Mouse (Mus musculus) hindbrain, embryonic 15.5 days (tissue): ENCODE data around the gene Ctse. TPM values are rescaled to one million over a fixed set of nuclear protein-coding genes. Genes with fewer than 3 reads are reported as not detected.

Experiments
- ATAC-seq: fragments of 200-750 bp; cut with Nextera tagmentation; 2 replicates; pipeline ENCODE4 v1.8.0; 2017; ENCODE audit warnings: low read depth, moderate number of reproducible peaks, moderate TSS enrichment; ENCODE audit not compliant: low FRiP score
- H3K27ac ChIP-seq: fragments of 300-500 bp; sonication (generic); replicated peaks from 2 replicates; pipeline ENCODE4 v1.5.1; 2015; ENCODE audit warnings: mild to moderate bottlenecking, inconsistent platforms
- H3K27me3 ChIP-seq: fragments of 300-500 bp; sonication (generic); 2 replicates; pipeline ENCODE4 v1.6.1; 2015; ENCODE audit warnings: control low read depth, inconsistent platforms
- H3K36me3 ChIP-seq: fragments of 300-500 bp; sonication (generic); 2 replicates; pipeline ENCODE4 v1.6.1; 2015; ENCODE audit warnings: control low read depth, inconsistent platforms
- H3K4me1 ChIP-seq: fragments of 300-500 bp; sonication (generic); replicated peaks from 2 replicates; pipeline ENCODE4 v1.6.1; 2015; ENCODE audit warnings: control low read depth, inconsistent platforms
- H3K4me2 ChIP-seq: fragments of 300-500 bp; sonication (generic); 2 replicates; pipeline ENCODE4 v1.6.1; 2015; ENCODE audit warnings: moderate library complexity, mild to moderate bottlenecking, inconsistent platforms
- H3K4me3 ChIP-seq: fragments of 300-500 bp; sonication (generic); 2 replicates; pipeline ENCODE4 v1.5.1; 2015; ENCODE audit warnings: mild to moderate bottlenecking, inconsistent platforms
- H3K9ac ChIP-seq: fragments of 300-500 bp; sonication (generic); 2 replicates; pipeline ENCODE4 v1.6.1; 2015; ENCODE audit warnings: inconsistent platforms
- H3K9me3 ChIP-seq: fragments of 300-500 bp; sonication (generic); 2 replicates; pipeline ENCODE4 v1.6.1; 2016; ENCODE audit warnings: control low read depth, inconsistent platforms
- WGBS: fragments of 180-500 bp; shearing (Covaris S2); methylation state at CpG from one replicate; pipeline ENCODE4 v1.1.7; 2015; 5-methylcytosine and 5-hydroxymethylcytosine counted together
- polyA plus RNA-seq: library from polyadenylated mRNA; unstranded; fragments of >200 nt; fragmentation: Nextera tagmentation; extraction: Ambion mirVana; gene quantifications from 2 replicates; pipeline ENCODE4 v1.2.1, GENCODE M21; 2015

Gene Ctse
- not detected in 2 replicates for polyA plus RNA-seq

DNA sequence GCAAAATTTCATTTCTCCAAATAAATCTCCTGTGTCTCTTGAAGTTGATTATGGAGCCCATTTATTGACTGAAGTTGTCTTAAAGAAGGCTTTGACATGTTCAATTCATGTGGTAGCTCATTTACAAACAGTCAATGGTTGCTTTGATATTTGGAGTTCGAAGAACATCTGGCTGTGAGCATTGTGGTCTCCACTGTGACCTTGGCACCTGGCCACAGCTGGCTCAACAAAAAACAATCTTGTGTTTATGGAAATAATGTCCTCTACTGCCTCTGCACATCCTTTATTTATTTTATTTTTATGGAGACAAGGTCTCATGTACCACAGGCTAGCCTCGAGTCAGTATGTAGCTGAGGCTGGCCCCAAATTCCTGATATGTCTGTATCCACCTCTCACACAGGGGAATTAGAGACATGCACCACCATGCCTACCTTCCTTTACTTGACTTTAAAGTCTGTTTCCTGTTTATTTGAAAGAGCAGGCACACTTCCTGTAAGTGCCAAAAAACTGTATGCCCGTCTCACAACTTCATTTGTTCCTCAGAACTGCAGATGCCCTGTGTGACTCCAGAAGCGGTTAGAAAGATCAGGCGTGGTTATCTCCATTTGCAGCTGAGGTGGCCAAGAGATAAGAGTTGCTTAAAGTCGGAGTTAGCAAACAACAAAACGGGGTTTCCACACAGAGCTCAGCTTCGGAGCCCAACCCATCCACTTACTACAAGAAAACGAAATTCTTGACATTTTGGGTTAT, at the start of gene Ctse:
Ctse (plus strand) TSS at position 516 of the 750 bp plus-strand sequence.
- Histone ChIP-seq H3K9ac (no peak within 1 kb of the TSS), H3K27ac (no peak within 1 kb of the TSS), H3K27me3 (no peaks in the 10 kb centered on the region), H3K9me3 (no peaks in the 10 kb centered on the region), H3K4me3 (no peak within 1 kb of the TSS), H3K36me3 (no peaks in the 10 kb centered on the region), H3K4me2 (no peak within 1 kb of the TSS), H3K4me1 (no peaks in the 10 kb centered on the region)
- no peak for ATAC-seq
- 81% methylated on average over 9 of the region's 9 CpGs for WGBS

DNA sequence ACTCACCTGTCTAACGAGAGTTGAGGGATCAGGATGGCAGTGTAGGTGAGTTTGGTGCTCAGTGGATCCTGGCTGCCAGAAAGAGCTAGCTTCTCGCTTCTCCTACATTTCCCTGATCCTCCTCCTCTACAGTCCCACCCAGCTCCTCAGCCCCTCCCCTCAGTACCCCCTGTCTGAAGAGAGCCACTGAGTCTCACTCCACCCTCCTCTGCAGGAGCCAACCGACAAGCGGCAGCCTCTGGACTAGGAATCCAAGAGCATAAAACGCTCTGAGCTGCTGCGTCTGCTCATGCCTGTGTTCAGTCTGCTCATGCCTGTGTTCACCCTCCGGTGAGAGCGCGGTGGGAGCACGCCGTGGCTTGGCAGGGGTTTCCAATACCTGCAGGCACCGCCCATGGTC, 39.2 kb upstream of the Ctse start, which contains the start of gene Avpr1b:
Avpr1b (plus strand) TSS at position 335 of the 400 bp plus-strand sequence.
- no peak within 1 kb of the TSS for H3K4me3 ChIP-seq
- no peaks in the 10 kb centered on the region for H3K27me3 ChIP-seq
- ATAC-seq = no peak
- H3K4me1 ChIP-seq = no peaks in the 10 kb centered on the region
- no peak within 1 kb of the TSS for H3K9ac ChIP-seq
- no peak within 1 kb of the TSS for H3K27ac ChIP-seq
- no peaks in the 10 kb centered on the region for H3K36me3 ChIP-seq
- no peak within 1 kb of the TSS for H3K4me2 ChIP-seq
- 49% methylated on average over 12 of the region's 12 CpGs for WGBS
- no peaks in the 10 kb centered on the region for H3K9me3 ChIP-seq

DNA sequence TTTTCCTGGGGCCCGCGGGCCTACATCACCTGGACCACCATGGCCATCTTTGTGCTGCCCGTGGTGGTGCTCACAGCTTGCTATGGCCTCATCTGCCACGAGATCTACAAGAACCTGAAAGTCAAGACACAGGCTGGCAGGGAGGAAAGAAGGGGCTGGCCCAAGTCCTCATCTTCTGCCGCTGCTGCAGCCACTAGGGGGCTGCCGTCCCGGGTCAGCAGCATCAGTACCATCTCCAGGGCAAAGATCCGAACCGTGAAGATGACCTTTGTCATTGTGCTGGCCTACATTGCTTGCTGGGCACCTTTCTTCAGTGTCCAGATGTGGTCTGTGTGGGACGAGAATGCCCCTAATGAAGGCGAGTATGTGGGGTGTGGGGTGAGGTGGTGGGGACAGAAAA, 37.8 kb upstream of the Ctse start:
- H3K36me3 ChIP-seq = no peaks in the 10 kb centered on the region
- H3K4me3 ChIP-seq = no peak overlapping the region
- H3K4me2 ChIP-seq = no peak overlapping the region
- H3K9me3 ChIP-seq = no peaks in the 10 kb centered on the region
- ATAC-seq = no peak
- no peaks in the 10 kb centered on the region for H3K4me1 ChIP-seq
- no peak overlapping the region for H3K27ac ChIP-seq
- no peak overlapping the region for H3K9ac ChIP-seq
- no peaks in the 10 kb centered on the region for H3K27me3 ChIP-seq
- 34% methylated on average over 11 of the region's 11 CpGs for WGBS

DNA sequence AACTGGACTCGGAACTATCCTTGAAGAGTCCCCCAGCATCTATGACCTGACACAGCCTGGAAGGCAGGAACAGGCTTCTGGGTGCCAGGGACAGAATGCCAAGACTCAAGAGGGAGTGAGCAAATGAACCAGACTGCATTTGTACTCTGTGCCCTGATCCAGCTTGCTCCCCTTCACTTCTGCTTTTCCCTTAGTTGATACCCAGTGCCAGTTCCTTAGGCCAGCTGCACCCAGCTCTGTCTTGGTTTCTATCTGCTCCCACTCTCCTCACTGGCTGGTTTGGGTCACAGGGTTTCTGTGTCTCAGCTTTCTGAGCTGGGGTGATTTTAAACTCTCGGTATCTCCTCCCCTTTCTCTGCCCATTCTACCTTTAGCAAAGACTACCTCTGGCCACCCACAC, 31.4 kb upstream of the Ctse start:
- 89% methylated on average over 2 of the region's 2 CpGs for WGBS
- no peak overlapping the region for H3K27ac ChIP-seq

DNA sequence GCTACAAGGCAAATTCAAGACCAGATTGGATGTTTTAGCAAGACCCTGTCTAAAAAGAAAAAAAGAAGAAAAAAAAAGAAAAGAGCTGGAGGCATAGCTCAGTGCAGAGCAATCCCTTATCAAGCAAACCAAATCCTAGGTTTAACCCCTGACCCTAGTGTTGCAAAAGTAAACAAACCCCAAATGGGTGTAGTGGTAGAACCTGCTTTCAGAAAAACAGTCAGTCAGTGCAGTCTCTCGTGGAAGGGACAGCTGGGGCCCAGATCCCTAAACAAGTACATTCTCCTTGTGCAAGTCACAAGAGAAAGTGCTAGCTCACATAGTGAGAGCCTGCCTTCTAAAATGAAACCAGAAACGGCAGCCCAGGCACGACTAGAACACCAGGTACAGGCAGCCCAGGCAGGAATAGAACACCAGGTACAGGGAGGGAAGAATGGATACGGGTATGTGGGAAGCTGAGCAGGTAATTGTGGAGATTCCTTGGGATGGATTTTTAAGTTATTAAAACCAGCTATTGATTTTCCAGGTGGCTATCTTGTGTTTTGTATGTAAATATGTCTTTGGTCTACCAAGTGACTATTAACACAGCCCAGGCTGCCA, 25.4 kb upstream of the Ctse start:
- WGBS = 70% methylated on average over 4 of the region's 4 CpGs
- H3K36me3 ChIP-seq = no peaks in the 10 kb centered on the region
- no peaks in the 10 kb centered on the region for H3K27me3 ChIP-seq
- no peak for ATAC-seq
- H3K9ac ChIP-seq = no peak overlapping the region
- H3K4me1 ChIP-seq = no peaks in the 10 kb centered on the region
- no peak overlapping the region for H3K4me3 ChIP-seq
- H3K4me2 ChIP-seq = no peak overlapping the region
- no peak overlapping the region for H3K27ac ChIP-seq
- H3K9me3 ChIP-seq = no peaks in the 10 kb centered on the region

More for the DNA sequence above, 31.4 kb upstream of the Ctse start:
- Histone ChIP-seq H3K9ac (no peak overlapping the region), H3K4me1 (no peaks in the 10 kb centered on the region), H3K27me3 (no peaks in the 10 kb centered on the region), H3K36me3 (no peaks in the 10 kb centered on the region), H3K4me3 (no peak overlapping the region), H3K9me3 (no peaks in the 10 kb centered on the region), H3K4me2 (no peak overlapping the region)
- ATAC-seq = no peak

DNA sequence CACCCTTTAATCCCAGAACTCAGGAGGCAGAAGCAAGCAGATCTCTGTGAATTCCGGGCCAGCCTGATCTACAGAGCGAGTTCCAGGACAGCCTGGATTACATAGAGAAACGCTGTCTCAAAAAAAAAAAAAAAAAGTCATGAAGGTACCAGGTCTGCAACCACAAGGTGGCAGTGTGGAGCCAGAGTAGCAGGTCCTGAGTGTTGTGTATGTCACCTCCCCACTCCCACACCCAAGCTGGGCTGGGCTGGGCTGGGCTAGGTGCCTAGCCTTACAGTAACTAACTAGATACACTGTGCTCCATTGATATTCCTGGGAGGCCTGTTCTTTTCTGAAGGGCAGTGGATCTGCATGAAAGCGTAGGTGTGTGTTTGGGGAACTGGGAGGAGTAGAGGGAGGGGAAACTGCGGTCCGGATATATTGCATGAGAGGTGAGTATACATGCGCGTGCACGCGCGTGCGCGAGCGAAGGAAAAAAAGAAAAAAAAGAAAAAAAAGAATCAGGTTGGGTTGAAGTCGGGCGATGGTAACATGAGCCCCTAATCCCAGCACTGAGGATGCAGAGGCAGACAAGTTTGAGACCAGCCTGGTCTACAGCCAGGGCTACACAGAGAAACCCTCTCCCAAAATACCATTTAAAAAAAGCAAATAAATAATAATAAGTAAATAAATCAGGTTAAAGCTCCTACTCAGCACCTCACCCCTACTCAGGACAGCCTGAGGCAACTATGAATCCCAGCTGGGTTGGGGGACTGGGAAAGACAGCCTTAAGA, 24.6 kb upstream of the Ctse start:
- WGBS = 76% methylated on average over 16 of the region's 16 CpGs

DNA sequence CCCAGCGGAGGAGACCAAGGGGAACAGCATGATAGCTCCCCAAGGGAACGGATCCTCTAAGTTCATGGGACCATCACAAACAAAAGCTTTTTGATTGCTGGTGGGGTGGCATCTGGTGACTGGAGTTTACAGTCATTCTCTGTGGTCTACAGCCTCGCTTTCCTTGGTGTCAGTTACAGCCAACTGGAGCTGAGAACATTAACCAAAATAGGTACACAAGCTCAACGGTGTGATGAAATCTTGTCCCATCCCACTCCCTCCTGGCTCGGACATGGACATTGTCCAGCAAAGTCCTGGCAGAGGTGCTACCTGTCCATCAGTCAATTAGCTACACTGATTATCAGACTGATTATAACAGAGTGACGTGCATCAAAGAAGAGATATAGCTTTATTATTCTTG, 23.5 kb upstream of the Ctse start:
- H3K36me3 ChIP-seq = no peaks in the 10 kb centered on the region
- no peak overlapping the region for H3K27ac ChIP-seq
- H3K4me2 ChIP-seq = no peak overlapping the region
- no peak overlapping the region for H3K9ac ChIP-seq
- 87% methylated on average over 6 of the region's 6 CpGs for WGBS
- H3K9me3 ChIP-seq = no peaks in the 10 kb centered on the region
- no peaks in the 10 kb centered on the region for H3K27me3 ChIP-seq
- ATAC-seq = no peak
- H3K4me1 ChIP-seq = no peaks in the 10 kb centered on the region
- H3K4me3 ChIP-seq = no peak overlapping the region

More for the DNA sequence above, 24.6 kb upstream of the Ctse start:
- Histone ChIP-seq H3K9me3 (no peaks in the 10 kb centered on the region), H3K4me2 (no peak overlapping the region), H3K36me3 (no peaks in the 10 kb centered on the region), H3K4me3 (no peak overlapping the region), H3K27ac (no peak overlapping the region), H3K4me1 (no peaks in the 10 kb centered on the region), H3K27me3 (no peaks in the 10 kb centered on the region), H3K9ac (no peak overlapping the region)
- ATAC-seq = no peak

DNA sequence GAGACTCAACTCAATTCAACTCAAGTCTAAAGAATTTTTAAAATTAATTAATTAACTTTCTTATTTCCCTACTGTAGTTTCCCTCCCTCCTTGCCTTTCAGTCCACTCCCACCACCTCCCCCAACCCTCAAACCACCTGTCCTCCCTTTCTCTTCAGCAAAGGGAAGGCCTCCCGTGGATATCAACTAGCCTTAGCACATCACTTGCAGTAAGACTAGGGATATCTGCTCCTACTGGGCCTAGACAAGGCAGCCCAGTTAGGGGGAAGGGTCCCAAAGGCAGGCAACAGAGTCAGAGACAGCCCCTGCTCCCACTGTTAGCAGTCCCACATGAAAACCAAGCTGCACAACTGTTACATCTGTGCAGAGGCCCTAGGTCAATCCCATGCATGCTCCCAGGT, 22.0 kb upstream of the Ctse start:
- Histone ChIP-seq H3K4me3 (no peak overlapping the region), H3K4me1 (no peaks in the 10 kb centered on the region), H3K9ac (no peak overlapping the region), H3K27me3 (no peaks in the 10 kb centered on the region), H3K36me3 (no peaks in the 10 kb centered on the region), H3K4me2 (no peak overlapping the region), H3K9me3 (no peaks in the 10 kb centered on the region), H3K27ac (no peak overlapping the region)
- no peak for ATAC-seq
- WGBS = 79% methylated on average over 1 of the region's 1 CpGs

DNA sequence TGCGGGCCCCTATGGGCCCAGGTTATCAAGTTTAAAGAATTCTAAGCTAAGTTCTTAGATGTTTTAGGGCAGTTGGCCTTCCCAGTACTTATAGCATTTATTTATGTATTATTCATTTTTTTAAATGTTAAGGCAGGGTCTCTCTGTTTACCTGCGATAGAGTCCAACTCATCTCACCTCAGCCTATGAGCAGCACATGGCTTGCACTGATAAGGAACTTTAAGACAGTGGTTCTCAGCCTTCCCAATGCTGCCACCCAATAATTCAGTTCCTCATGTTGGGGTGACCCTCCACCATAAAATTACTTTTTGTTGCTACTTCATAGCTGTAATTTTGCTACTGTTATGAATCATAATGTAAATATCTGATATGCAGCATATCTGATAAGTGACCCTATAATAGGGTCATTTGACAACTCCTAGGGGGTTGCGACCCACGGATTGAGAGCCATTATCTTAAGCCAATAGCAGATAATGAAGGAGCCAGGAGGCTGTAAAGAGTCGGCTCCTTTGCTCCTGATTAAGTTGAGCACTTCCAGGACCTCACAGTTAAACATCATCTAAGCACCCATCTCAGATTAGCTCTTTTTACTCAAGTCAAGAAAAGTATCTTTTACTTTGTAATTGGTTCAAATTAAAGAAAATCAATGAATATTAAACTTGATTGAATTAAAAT, 21.4 kb upstream of the Ctse start:
- Histone ChIP-seq H3K9me3 (no peaks in the 10 kb centered on the region), H3K4me3 (no peak overlapping the region), H3K27me3 (no peaks in the 10 kb centered on the region), H3K27ac (no peak overlapping the region), H3K4me2 (no peak overlapping the region), H3K36me3 (no peaks in the 10 kb centered on the region), H3K4me1 (no peaks in the 10 kb centered on the region), H3K9ac (no peak overlapping the region)
- 84% methylated on average over 5 of the region's 5 CpGs for WGBS
- no peak for ATAC-seq

DNA sequence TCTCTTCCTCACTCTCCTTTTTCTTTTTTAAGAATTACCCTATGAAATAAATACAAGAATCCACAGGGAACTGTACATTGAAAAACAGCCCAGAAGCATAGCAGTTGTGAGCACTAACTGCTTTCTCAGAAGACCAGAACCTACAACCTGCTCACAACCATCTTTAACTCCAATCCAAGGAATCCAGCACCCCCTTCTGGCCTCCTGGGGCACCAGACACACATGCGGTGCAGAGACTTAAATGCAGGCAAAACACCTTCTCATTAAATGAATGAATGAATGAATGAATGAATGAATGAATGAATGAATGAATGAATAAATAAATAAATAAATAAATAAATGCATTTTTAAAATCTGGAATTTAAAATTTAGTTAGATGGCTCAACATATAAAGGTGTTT, 19.5 kb upstream of the Ctse start:
- ATAC-seq = no peak
- no peaks in the 10 kb centered on the region for H3K4me1 ChIP-seq
- no peaks in the 10 kb centered on the region for H3K9me3 ChIP-seq
- H3K4me3 ChIP-seq = no peak overlapping the region
- H3K36me3 ChIP-seq = no peaks in the 10 kb centered on the region
- H3K9ac ChIP-seq = no peak overlapping the region
- H3K4me2 ChIP-seq = no peak overlapping the region
- no peaks in the 10 kb centered on the region for H3K27me3 ChIP-seq
- WGBS = 86% methylated on average over 1 of the region's 1 CpGs
- no peak overlapping the region for H3K27ac ChIP-seq

DNA sequence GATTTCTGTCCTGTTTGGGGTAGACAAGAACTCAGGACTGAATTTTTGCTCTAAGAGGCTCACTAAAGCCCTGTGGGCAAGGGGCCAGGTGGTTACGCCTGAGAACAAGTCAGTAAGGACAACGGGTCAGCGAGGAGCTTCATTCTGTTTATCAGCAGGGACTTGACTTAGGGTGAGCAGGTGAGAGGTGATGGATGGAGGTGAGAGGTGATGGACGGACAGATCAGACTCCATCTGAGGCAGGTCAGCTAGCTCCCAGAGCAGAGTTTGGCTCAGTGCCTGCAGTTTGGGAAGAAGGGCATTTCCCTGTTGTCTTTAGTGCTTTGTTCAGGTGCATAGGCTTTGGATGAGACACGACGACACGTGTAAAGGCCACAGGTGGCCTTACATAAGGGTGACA, 18.8 kb upstream of the Ctse start:
- Histone ChIP-seq H3K27me3 (no peaks in the 10 kb centered on the region), H3K4me1 (no peaks in the 10 kb centered on the region), H3K27ac (no peak overlapping the region), H3K36me3 (no peaks in the 10 kb centered on the region), H3K4me2 (no peak overlapping the region), H3K4me3 (no peak overlapping the region), H3K9ac (no peak overlapping the region), H3K9me3 (no peaks in the 10 kb centered on the region)
- WGBS = 93% methylated on average over 7 of the region's 7 CpGs
- ATAC-seq = no peak

DNA sequence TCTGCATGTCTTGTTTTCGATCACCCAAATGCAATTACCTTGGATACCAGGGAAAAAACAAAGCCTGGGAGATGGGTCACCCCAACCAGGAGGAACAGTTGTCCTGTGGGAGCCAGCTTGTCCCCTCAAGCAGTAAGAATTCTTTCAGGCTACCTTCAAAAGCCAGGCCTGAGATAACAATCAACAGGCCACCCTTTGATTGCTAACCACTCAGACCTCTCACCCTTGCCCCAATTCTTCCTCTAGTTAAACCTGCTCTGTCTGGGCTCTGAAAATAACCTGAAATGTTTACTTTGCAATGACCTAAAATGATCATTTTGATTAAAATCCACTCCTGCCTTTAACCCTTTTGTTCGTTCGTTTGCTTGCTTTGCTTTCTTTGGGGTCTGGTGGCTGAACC, 14.5 kb upstream of the Ctse start:
- Histone ChIP-seq H3K4me3 (no peak overlapping the region), H3K36me3 (no peaks in the 10 kb centered on the region), H3K4me2 (no peak overlapping the region), H3K27ac (no peak overlapping the region), H3K4me1 (no peaks in the 10 kb centered on the region), H3K27me3 (no peaks in the 10 kb centered on the region), H3K9me3 (no peaks in the 10 kb centered on the region), H3K9ac (no peak overlapping the region)
- 95% methylated on average over 3 of the region's 3 CpGs for WGBS
- no peak for ATAC-seq
